12 mouse cellular contexts compared by ENCODE assay signal in the genomic region with DNA sequence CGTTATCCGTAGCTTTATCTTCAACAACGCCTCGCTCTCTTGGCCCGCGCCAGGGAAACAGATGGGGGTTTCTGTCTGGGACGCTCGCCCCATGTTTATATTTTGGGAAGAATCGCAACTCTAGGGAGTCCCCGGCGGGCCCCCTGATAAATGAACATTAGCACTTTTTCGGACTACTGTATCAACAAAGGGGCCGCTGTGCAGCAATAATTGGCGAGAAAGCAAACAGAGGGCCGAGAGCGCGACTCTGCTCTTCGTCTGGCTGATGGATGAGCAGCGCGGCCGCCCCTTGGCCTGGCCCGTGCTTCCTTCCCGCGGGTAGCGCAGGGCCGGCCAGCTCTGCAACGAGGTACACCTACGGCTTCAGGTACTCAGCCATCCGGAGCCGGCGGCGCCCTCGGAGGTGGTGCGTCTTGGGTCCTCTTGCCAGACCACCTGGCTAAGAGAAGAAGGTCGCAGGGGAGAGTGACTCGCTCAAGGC. TPM values are rescaled to one million over a fixed set of nuclear protein-coding genes. Genes with fewer than 3 reads are reported as not detected.
DNase-seq lines count a peak whose midpoint lies in the region; ATAC-seq and TF ChIP-seq lines count a peak whose summit lies in the region.
"Had no signal": no experiment of that assay in that cellular context is flagged by ENCODE, and none has a peak within 500 bp of the region (broad histone marks: within the 10 kb centered on the region; RNA-seq: fewer than 3 reads in every experiment).

No protein-coding gene starts in this region.

- peak overlapping the region; percentile 14; the same call in 1 of the 2 replicates for H3K4me2 ChIP-seq in lung, postnatal 0 days (replicated peaks; ENCODE audit: low read depth, low read length)
- peak overlapping the region; percentile 27; the same call in 1 of the 2 replicates for H3K4me2 ChIP-seq in embryonic facial prominence, embryonic 15.5 days (replicated peaks)
- H3K4me2 ChIP-seq in neural tube, embryonic 12.5 days (replicated peaks), result peak overlapping the region; percentile 36; the same call in 1 of the 2 replicates

- H3K27ac ChIP-seq in lung, postnatal 0 days (ENCODE audit: low read length), result no peak overlapping the region
- H3K27ac ChIP-seq in embryonic facial prominence, embryonic 15.5 days (replicated peaks), result no peak overlapping the region
- H3K27ac ChIP-seq in neural tube, embryonic 12.5 days, result no peak overlapping the region

- no peak overlapping the region for H3K4me3 ChIP-seq in lung, postnatal 0 days (ENCODE audit: low read depth, low read length)
- H3K4me3 ChIP-seq in embryonic facial prominence, embryonic 15.5 days (replicated peaks), result peak overlapping the region; percentile 16; the same call in 1 of the 2 replicates
- H3K4me3 ChIP-seq in neural tube, embryonic 12.5 days, result 0 out of 2 replicates have a peak overlapping the region, but pooled peaks have one; percentile 1

- TF ChIP-seq CTCF in lung, postnatal 0 days (IDR thresholded peaks at IDR 0.05), result no peak

- DNase-seq in cerebellum, postnatal 14 days, result peak; percentile 30 to 46
- no peak for DNase-seq in cerebellum, adult 11-12 months
- DNase-seq in lung, postnatal 0 days (ENCODE audit: low spot score), result no peak
- no peak for DNase-seq in lung, postnatal 25 days (ENCODE audit: low spot score)
- DNase-seq in layer of hippocampus, adult 9-10 months (ENCODE audit: low spot score), result no peak
- DNase-seq in urinary bladder, postnatal 14 days (ENCODE audit: low spot score), result no peak
- DNase-seq: cerebellum, adult 8-10 months; kidney, adult 8-10 months; lung, postnatal 14 days; thymus, postnatal 14 days had no signal

- no peaks in the 10 kb centered on the region for H3K36me3 ChIP-seq in lung, postnatal 0 days (ENCODE audit: insufficient read depth, low read length)
- H3K36me3 ChIP-seq in embryonic facial prominence, embryonic 15.5 days, result no peaks in the 10 kb centered on the region
- H3K36me3 ChIP-seq in neural tube, embryonic 12.5 days, result no peaks in the 10 kb centered on the region

- H3K9me3 ChIP-seq in lung, postnatal 0 days (ENCODE audit: low read length), result no peaks in the 10 kb centered on the region
- H3K9me3 ChIP-seq in embryonic facial prominence, embryonic 15.5 days (replicated peaks), result no peaks in the 10 kb centered on the region
- no peaks in the 10 kb centered on the region for H3K9me3 ChIP-seq in neural tube, embryonic 12.5 days

- no peak for ATAC-seq in lung, postnatal 0 days
- no peak for ATAC-seq in embryonic facial prominence, embryonic 15.5 days (ENCODE audit: insufficient number of reproducible peaks, low FRiP score, low TSS enrichment, low read depth)
- no peak for ATAC-seq in neural tube, embryonic 12.5 days (ENCODE audit: low FRiP score, low read depth)

- under 1% methylated on average over 35 of the region's 36 CpGs for WGBS in lung, postnatal 0 days
- under 1% methylated on average over 36 of the region's 36 CpGs for WGBS in embryonic facial prominence, embryonic 15.5 days
- WGBS in neural tube, embryonic 12.5 days, result under 1% methylated on average over 36 of the region's 36 CpGs

- H3K27me3 ChIP-seq in lung, postnatal 0 days (replicated peaks; ENCODE audit: insufficient read depth, low read length), result peaks cover 76% of the 10 kb centered on the region
- peaks cover 91% of the 10 kb centered on the region for H3K27me3 ChIP-seq in embryonic facial prominence, embryonic 15.5 days
- H3K27me3 ChIP-seq in neural tube, embryonic 12.5 days (replicated peaks), result peaks cover 87% of the 10 kb centered on the region

- peaks cover under 1% of the 10 kb centered on the region; the same call in 1 of the 2 replicates for H3K4me1 ChIP-seq in lung, postnatal 0 days (ENCODE audit: insufficient read depth, low read depth, low read length)
- H3K4me1 ChIP-seq in embryonic facial prominence, embryonic 15.5 days, result peaks cover 21% of the 10 kb centered on the region
- H3K4me1 ChIP-seq in neural tube, embryonic 12.5 days, result peaks cover 7% of the 10 kb centered on the region

- no peak overlapping the region for H3K9ac ChIP-seq in lung, postnatal 0 days (replicated peaks; ENCODE audit: low read depth)
- no peak overlapping the region for H3K9ac ChIP-seq in embryonic facial prominence, embryonic 15.5 days
- H3K9ac ChIP-seq in neural tube, embryonic 12.5 days, result no peak overlapping the region

- no peak for TF ChIP-seq EP300 in lung, postnatal 0 days (IDR thresholded peaks at IDR 0.05)

RNA-seq across cellular contexts. Expression of a gene that starts 0.4 kb away (rescaled TPM):
- 0.38 and 1.2 TPM in 2 replicates for polyA plus RNA-seq in lung, postnatal 0 days (2015; fragmentation: Nextera tagmentation; extraction: Ambion mirVana)
- 8.8 and 11.4 TPM in 2 replicates for polyA plus RNA-seq in embryonic facial prominence, embryonic 15.5 days (2015; fragmentation: Nextera tagmentation; extraction: Ambion mirVana)
- 0.22 TPM in 1 of 2 replicates, not detected in the other for polyA plus RNA-seq in neural tube, embryonic 12.5 days (2016; fragmentation: Nextera tagmentation; extraction: Ambion mirVana)

Comparison
In these comparisons a context has a peak if more than half of its experiments do, and no peak if none do; other contexts are left out.
1. DNase-seq: peak in cerebellum, postnatal 14 days (2 of 2); none in cerebellum, adult 11-12 months (single experiment), lung, postnatal 0 days (single experiment), lung, postnatal 25 days (single experiment), layer of hippocampus, adult 9-10 months (single experiment) and urinary bladder, postnatal 14 days (single experiment).
2. Peak in every context shown above with its lines, with median percentiles within 50 percentile points of each other: H3K4me2 ChIP-seq.